Mouse (Mus musculus): ENCODE results near the gene Tvp23b. TPM values are rescaled to one million over a fixed set of nuclear protein-coding genes. Genes with fewer than 3 reads are reported as not detected.

Tvp23b gene
- total RNA-seq, 2 experiments from 2014 or later, result 23.8 to 48.3 TPM

DNA sequence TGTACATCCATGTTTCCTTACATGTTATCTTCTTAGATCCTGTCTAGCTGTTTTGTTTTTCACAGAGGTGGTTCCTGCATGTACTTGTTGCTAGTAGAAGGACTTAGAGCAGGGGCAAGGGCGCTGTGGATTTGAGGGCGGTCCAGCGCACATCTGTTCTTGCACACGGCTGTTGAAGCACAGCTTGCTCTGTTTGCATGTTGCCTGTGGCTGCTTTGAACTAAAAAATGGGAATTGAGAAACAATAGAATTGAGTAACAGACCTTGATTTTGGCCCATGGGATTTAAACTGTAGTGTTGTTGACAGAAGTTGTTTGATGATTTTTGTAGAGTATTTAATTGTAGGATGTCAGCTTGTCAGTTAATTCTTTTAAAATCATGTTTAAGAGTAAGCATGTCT lies 11.5 kb downstream of the Tvp23b start:
- ATAC-seq (replicated peaks; ENCODE audit: poor library complexity, severe bottlenecking), result no peak

GRCm38 (mm10) chr11:62891763-62892162 lies 12.5 kb downstream of the Tvp23b start:
- ATAC-seq (replicated peaks; ENCODE audit: poor library complexity, severe bottlenecking), result no peak

- peak; percentile 81 for ATAC-seq (replicated peaks; ENCODE audit: poor library complexity, severe bottlenecking)
Measured at GRCm38 (mm10) chr11:62901699-62902323, 22.6 kb downstream of the Tvp23b start.

- ATAC-seq (replicated peaks; ENCODE audit: poor library complexity, severe bottlenecking), result peak; percentile 56
Measured at GRCm38 (mm10) chr11:62903871-62904495, 24.7 kb downstream of the Tvp23b start.

GRCm38 (mm10) chr11:62909720-62910306 lies 30.6 kb downstream of the Tvp23b start:
- ATAC-seq (replicated peaks; ENCODE audit: poor library complexity, severe bottlenecking), result peak; percentile 62

GRCm38 (mm10) chr11:62911362-62911761 lies 32.1 kb downstream of the Tvp23b start:
- no peak for ATAC-seq (replicated peaks; ENCODE audit: poor library complexity, severe bottlenecking)

DNA sequence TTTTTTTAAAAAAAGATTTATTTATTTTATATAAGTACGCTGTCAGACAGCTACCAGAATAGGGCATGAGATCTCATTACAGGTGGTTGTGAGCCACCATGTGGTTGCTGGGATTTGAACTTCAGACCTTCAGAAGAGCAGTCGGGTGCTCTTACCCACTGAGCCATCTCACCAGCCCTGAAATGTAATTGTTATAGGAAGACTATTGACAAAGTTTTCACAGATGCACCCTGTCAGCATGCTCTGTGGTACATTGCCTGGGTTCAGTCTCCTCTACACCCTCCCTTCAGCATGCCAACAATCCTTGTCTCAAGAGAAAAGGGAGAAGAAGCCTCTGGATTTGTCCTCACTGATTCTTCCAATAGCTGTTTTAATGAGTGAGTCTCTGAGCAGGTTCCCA lies 33.9 kb downstream of the Tvp23b start:
- ATAC-seq (replicated peaks; ENCODE audit: poor library complexity, severe bottlenecking), result no peak

DNA sequence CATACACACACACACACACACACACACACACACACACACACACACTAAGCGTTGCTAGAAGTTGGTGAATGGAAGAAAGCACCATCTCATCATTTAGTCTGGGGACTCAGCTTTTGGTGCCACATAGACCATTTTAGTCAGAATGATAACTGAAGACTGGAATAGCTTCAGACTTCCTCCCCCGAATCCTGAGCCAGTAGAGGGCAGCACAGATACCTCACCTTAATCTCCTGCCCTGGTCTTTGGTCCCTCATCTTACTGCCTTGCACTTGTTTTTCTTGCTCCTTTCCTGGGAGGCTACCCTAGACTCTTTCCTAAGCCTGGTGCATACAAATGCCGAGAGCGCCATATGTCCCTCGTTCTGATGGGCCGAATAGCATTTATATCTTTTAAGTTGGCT lies 35.3 kb downstream of the Tvp23b start:
- no peak for ATAC-seq (replicated peaks; ENCODE audit: poor library complexity, severe bottlenecking)

DNA sequence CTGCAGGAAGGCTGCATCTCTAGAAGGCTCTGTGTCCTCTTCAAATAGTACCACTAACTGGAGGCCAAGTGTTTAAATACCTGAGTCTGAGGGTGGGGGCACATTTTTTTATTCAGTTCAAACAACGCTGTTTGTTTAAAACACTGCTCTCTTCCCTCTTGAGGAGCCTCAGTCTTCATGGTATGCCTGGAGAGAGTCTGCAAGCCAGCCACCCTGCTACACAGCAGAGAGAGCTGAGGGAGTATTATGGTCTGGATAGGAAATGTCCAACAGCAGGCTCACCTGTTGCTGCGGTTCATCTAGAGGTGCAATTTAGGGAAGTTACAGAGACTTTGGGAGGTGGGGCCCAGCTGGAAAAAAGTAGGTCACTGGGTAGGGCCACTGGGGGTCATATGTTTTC lies 36.2 kb downstream of the Tvp23b start:
- ATAC-seq (replicated peaks; ENCODE audit: poor library complexity, severe bottlenecking), result no peak

- ATAC-seq (replicated peaks; ENCODE audit: poor library complexity, severe bottlenecking), result no peak
Measured at GRCm38 (mm10) chr11:62916765-62917164, 37.5 kb downstream of the Tvp23b start.

- ATAC-seq (replicated peaks; ENCODE audit: poor library complexity, severe bottlenecking), result no peak
Measured at GRCm38 (mm10) chr11:62919946-62920742, 40.9 kb downstream of the Tvp23b start.

- ATAC-seq (replicated peaks; ENCODE audit: poor library complexity, severe bottlenecking), result no peak
Measured at GRCm38 (mm10) chr11:62920743-62921050, 41.4 kb downstream of the Tvp23b start.

GRCm38 (mm10) chr11:62921052-62921977 lies 42.1 kb downstream of the Tvp23b start:
- peak; percentile 81 for ATAC-seq (replicated peaks; ENCODE audit: poor library complexity, severe bottlenecking)

GRCm38 (mm10) chr11:62924091-62924761 lies 45.0 kb downstream of the Tvp23b start:
- ATAC-seq (replicated peaks; ENCODE audit: poor library complexity, severe bottlenecking), result no peak

- no peak; the same call in 1 of the 2 replicates for ATAC-seq (replicated peaks; ENCODE audit: poor library complexity, severe bottlenecking)
Measured at GRCm38 (mm10) chr11:62929799-62930198, 50.5 kb downstream of the Tvp23b start.

GRCm38 (mm10) chr11:62930574-62930973 lies 51.3 kb downstream of the Tvp23b start:
- no peak for ATAC-seq (replicated peaks; ENCODE audit: poor library complexity, severe bottlenecking)

DNA sequence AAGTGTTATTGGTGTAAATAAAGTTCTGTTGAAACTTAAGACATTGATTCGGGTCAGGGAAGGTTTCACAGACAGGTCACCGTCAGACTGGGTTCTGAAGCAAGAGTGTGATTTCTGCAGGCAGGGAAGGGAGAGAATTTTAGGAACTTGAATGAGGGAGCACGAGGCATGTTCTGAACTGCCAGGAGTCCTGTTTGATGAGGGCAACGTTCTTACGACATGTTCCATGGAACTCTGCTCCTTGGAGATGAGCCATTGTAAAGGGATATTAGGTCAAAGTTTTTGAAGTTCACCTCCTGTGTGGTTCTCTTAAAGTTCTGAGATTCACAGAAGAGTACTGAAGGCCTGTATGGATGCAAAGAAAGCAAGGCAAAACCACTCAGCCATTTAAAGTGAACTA lies 51.9 kb downstream of the Tvp23b start:
- ATAC-seq (replicated peaks; ENCODE audit: poor library complexity, severe bottlenecking), result no peak

GRCm38 (mm10) chr11:62933099-62933498 lies 53.8 kb downstream of the Tvp23b start:
- no peak for ATAC-seq (replicated peaks; ENCODE audit: poor library complexity, severe bottlenecking)

GRCm38 (mm10) chr11:62934795-62935514 lies 55.7 kb downstream of the Tvp23b start:
- no peak for ATAC-seq (replicated peaks; ENCODE audit: poor library complexity, severe bottlenecking)
